ENCODE assay signal across 9 mouse cellular contexts in the genomic region with DNA sequence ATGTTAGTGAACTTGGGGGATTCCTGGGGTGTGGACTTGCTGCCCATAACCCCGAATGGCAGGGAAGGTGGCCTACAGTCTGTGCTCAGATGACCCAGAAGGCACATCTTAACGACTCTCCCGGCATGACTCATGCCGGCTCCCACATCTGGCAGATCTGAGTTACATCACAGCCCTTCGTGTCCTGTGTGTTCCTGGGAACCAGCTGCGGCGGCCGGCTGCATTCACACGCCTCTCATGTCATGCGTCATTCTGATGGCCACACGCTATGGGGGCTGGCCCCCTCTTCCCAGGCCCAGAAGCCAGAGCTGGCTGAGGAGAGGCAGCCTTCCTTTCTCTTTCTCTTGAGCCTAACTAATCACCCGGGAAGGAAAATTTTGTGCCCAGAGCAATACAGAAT.
DNase-seq lines count a peak whose midpoint lies in the region; ATAC-seq and TF ChIP-seq lines count a peak whose summit lies in the region.
"Had no signal": no experiment of that assay in that cellular context is flagged by ENCODE, and none has a peak within 500 bp of the region (broad histone marks: within the 10 kb centered on the region; RNA-seq: fewer than 3 reads in every experiment).

No protein-coding gene starts in this region.

- TF ChIP-seq EP300 in heart, adult 2 months (IDR thresholded peaks at IDR 0.05; ENCODE audit: insufficient read depth, low read depth, low read length): 0 out of 2 replicates have a peak, but pooled peaks have one; percentile 63

- WGBS in heart, adult 2 months: 44% methylated on average over 12 of the region's 12 CpGs
- WGBS in neural tube, embryonic 15.5 days: 35% methylated on average over 12 of the region's 12 CpGs

- peak overlapping the region; percentile 73; the same call in 1 of the 2 replicates for H3K27ac ChIP-seq in layer of hippocampus, adult 2 months
- H3K27ac ChIP-seq in heart, adult 2 months: peak overlapping the region; percentile 51
- peak overlapping the region; percentile 54 for H3K27ac ChIP-seq in neural tube, embryonic 15.5 days (replicated peaks)

- no peak for TF ChIP-seq CTCF in layer of hippocampus, adult 2 months (conservative IDR thresholded peaks at IDR 0.05)
- no peak for TF ChIP-seq CTCF in heart, adult 2 months (IDR thresholded peaks at IDR 0.05)

- H3K9ac ChIP-seq in heart, adult 2 months (ENCODE audit: low read depth, low read length): no peak overlapping the region
- no peak overlapping the region for H3K9ac ChIP-seq in neural tube, embryonic 15.5 days (replicated peaks)

- no peak overlapping the region for H3K4me3 ChIP-seq in layer of hippocampus, adult 2 months
- H3K4me3 ChIP-seq in heart, adult 2 months: peak overlapping the region; percentile 19
- H3K4me3 ChIP-seq in neural tube, embryonic 15.5 days (replicated peaks): no peak overlapping the region

- H3K9me3 ChIP-seq in neural tube, embryonic 15.5 days (replicated peaks): no peaks in the 10 kb centered on the region

- no peak for DNase-seq in layer of hippocampus, adult 2 months (ENCODE audit: low spot score in 2 of 2)
- no peak for DNase-seq in layer of hippocampus, adult 8-10 months (ENCODE audit: low spot score in 2 of 2)
- DNase-seq in adrenal gland, postnatal 10 days: peak; percentile 74
- peak; percentile 78 to 85 for DNase-seq in heart, adult 2 months
- DNase-seq in kidney, postnatal 14 days: peak; percentile 62
- DNase-seq in cerebellum, adult 9-11 months: no peak
- DNase-seq in cerebellum, adult 8-10 months: no peak

- peaks cover 16% of the 10 kb centered on the region for H3K4me1 ChIP-seq in heart, adult 2 months (ENCODE audit: control insufficient read depth, insufficient read depth, low read length)
- H3K4me1 ChIP-seq in neural tube, embryonic 15.5 days: peaks cover 22% of the 10 kb centered on the region

- H3K36me3 ChIP-seq in heart, adult 2 months (ENCODE audit: control insufficient read depth, insufficient read depth, low read length): 0 out of 2 replicates have a peak, but pooled peaks cover 2% of the 10 kb centered on the region
- no peaks in the 10 kb centered on the region for H3K36me3 ChIP-seq in neural tube, embryonic 15.5 days

- no peak; the same call in 1 of the 2 replicates for TF ChIP-seq POLR2A in heart, adult 2 months (IDR thresholded peaks at IDR 0.05; ENCODE audit: insufficient read depth, low read depth, low read length)

- no peaks in the 10 kb centered on the region; the same call in none of the 2 replicates for H3K79me2 ChIP-seq in heart, adult 2 months (replicated peaks; ENCODE audit: control insufficient read depth, insufficient read depth, low read length)

- H3K27me3 ChIP-seq in heart, adult 2 months (ENCODE audit: control insufficient read depth, insufficient read depth, low read length): no peaks in the 10 kb centered on the region
- no peaks in the 10 kb centered on the region for H3K27me3 ChIP-seq in neural tube, embryonic 15.5 days (replicated peaks)
- H3K27me3 ChIP-seq: Patski had no signal

- intact Hi-C loops in heart, adult 2 months (cut with DNase I): loop anchor here (5.0 kb wide), 1 partner anchor 34 kb away; no protein-coding TSS in a partner anchor

- no peak for ATAC-seq in neural tube, embryonic 15.5 days (ENCODE audit: low FRiP score)
- ATAC-seq: Patski had no signal

- H3K4me2 ChIP-seq in neural tube, embryonic 15.5 days: no peak overlapping the region; the same call in 1 of the 2 replicates

Comparison
In these comparisons a context has a peak if more than half of its experiments do, and no peak if none do; other contexts are left out.
1. DNase-seq: peak in adrenal gland, postnatal 10 days (single experiment), heart, adult 2 months (2 of 2) and kidney, postnatal 14 days (single experiment); none in layer of hippocampus, adult 2 months (0 of 2), layer of hippocampus, adult 8-10 months (0 of 2), cerebellum, adult 9-11 months (single experiment) and cerebellum, adult 8-10 months (single experiment).
2. Peak in every context shown above with its lines, with median percentiles within 50 percentile points of each other: H3K27ac ChIP-seq.